Comparison of ENCODE assay signal across 16 mouse cellular contexts in the genomic region with DNA sequence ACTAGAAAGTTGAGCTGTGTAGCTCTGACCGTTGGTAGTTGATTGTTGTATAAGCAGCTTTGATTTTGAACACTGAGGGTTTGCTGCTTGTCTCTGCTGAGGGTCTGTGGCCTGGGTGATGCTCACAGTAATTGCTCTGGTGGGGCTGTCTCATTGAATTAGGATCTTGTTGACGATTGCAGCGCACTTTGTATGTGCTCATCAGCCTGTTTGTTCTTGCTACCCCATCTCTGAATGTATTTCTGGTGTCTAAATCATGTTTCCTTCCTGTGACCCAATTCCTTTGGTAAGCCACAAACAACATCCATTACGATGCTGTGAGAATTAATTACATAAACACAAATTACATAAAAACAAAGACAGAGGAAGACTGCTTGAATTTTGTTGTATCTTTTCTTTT. TPM values are rescaled to one million over a fixed set of nuclear protein-coding genes. Genes with fewer than 3 reads are reported as not detected.
A peak's percentile ranks its signal among the peaks of the same experiment; 100 is the strongest.
DNase-seq lines count a peak whose midpoint lies in the region; ATAC-seq and TF ChIP-seq lines count a peak whose summit lies in the region.
"Had no signal": no experiment of that assay in that cellular context is flagged by ENCODE, and none has a peak within 500 bp of the region (broad histone marks: within the 10 kb centered on the region; RNA-seq: fewer than 3 reads in every experiment).

No protein-coding gene starts in this region.

- DNase-seq in hindbrain, postnatal 0 days (ENCODE audit: low spot score), result peak; percentile 26
- DNase-seq in induced T-regulatory cell, adult 2 months (ENCODE audit: low read depth), result peak; percentile 46
- peak; percentile 97 for DNase-seq in retina, postnatal 1 day
- DNase-seq in cerebellum, adult 9-11 months, result no peak
- no peak for DNase-seq in lung, postnatal 10 days
- DNase-seq: adrenal gland, postnatal 36 days; cerebellum, postnatal 10 days; gastrocnemius, postnatal 36 days; kidney, adult 11 months; kidney, postnatal 10 days; liver, embryonic 13.5 days had no signal

- no peaks in the 10 kb centered on the region for H3K9me3 ChIP-seq in hindbrain, postnatal 0 days (ENCODE audit: low read length)
- no peaks in the 10 kb centered on the region for H3K9me3 ChIP-seq in hindbrain, embryonic 12.5 days (replicated peaks)
- H3K9me3 ChIP-seq: liver, embryonic 13.5 days; midbrain, embryonic 10.5 days had no signal

- H3K27ac ChIP-seq in hindbrain, postnatal 0 days, result no peak overlapping the region
- no peak overlapping the region for H3K27ac ChIP-seq in hindbrain, embryonic 12.5 days
- H3K27ac ChIP-seq: liver, embryonic 13.5 days; midbrain, embryonic 10.5 days had no signal

- no peak overlapping the region for H3K4me3 ChIP-seq in hindbrain, postnatal 0 days (ENCODE audit: low read length)
- no peak overlapping the region for H3K4me3 ChIP-seq in hindbrain, embryonic 12.5 days
- H3K4me3 ChIP-seq: liver, embryonic 13.5 days; midbrain, embryonic 10.5 days had no signal

- no peak for TF ChIP-seq CTCF in hindbrain, postnatal 0 days (IDR thresholded peaks at IDR 0.05; ENCODE audit: low read depth)

- no peaks in the 10 kb centered on the region for H3K36me3 ChIP-seq in hindbrain, postnatal 0 days (ENCODE audit: insufficient read depth, low read length)
- H3K36me3 ChIP-seq in hindbrain, embryonic 12.5 days, result no peaks in the 10 kb centered on the region
- H3K36me3 ChIP-seq: liver, embryonic 13.5 days had no signal

- 83% methylated on average over 4 of the region's 4 CpGs for WGBS in hindbrain, postnatal 0 days
- 87% methylated on average over 4 of the region's 4 CpGs for WGBS in hindbrain, embryonic 12.5 days

- no peak overlapping the region for H3K9ac ChIP-seq in hindbrain, postnatal 0 days (replicated peaks; ENCODE audit: low read length)
- no peak overlapping the region for H3K9ac ChIP-seq in hindbrain, embryonic 12.5 days
- H3K9ac ChIP-seq: liver, embryonic 13.5 days had no signal

- no peak overlapping the region for H3K4me2 ChIP-seq in hindbrain, postnatal 0 days (ENCODE audit: low read depth, low read length)
- H3K4me2 ChIP-seq in hindbrain, embryonic 12.5 days (replicated peaks), result no peak overlapping the region
- H3K4me2 ChIP-seq: liver, embryonic 13.5 days had no signal

- H3K4me1 ChIP-seq in hindbrain, postnatal 0 days (ENCODE audit: insufficient read depth, low read length), result no peaks in the 10 kb centered on the region
- H3K4me1 ChIP-seq in hindbrain, embryonic 12.5 days, result no peaks in the 10 kb centered on the region
- H3K4me1 ChIP-seq: midbrain, embryonic 10.5 days had no signal

- no peak for ATAC-seq in hindbrain, postnatal 0 days
- ATAC-seq in hindbrain, embryonic 12.5 days (ENCODE audit: low FRiP score), result no peak
- ATAC-seq in CD4-positive, CD25-positive, alpha-beta regulatory T cell, adult 4 months, result peak; percentile 43
- ATAC-seq: forebrain, embryonic 14.5 days; Patski had no signal

- no peaks in the 10 kb centered on the region for H3K27me3 ChIP-seq in hindbrain, postnatal 0 days (ENCODE audit: insufficient read depth, low read length)
- no peaks in the 10 kb centered on the region for H3K27me3 ChIP-seq in hindbrain, embryonic 12.5 days
- H3K27me3 ChIP-seq: liver, embryonic 13.5 days; Patski had no signal

RNA-seq across cellular contexts. Expression of gene Sipa1l1, which starts 39.5 kb away (rescaled TPM):
- 22.9 and 24.3 TPM in 2 replicates for total RNA-seq in hindbrain, postnatal 0 days (2014; rRNA removed)
- 7.6 and 8.2 TPM in 2 replicates for polyA plus RNA-seq in hindbrain, postnatal 0 days (2015; fragmentation: Nextera tagmentation; extraction: Ambion mirVana)
- polyA plus RNA-seq in hindbrain, embryonic 12.5 days (2016; fragmentation: Nextera tagmentation; extraction: Ambion mirVana), result 26.0 and 33.3 TPM in 2 replicates
- 10 to 100 TPM; 28.7 to 36.1 TPM for polyA plus RNA-seq in CD4-positive, CD25-positive, alpha-beta regulatory T cell, adult 4 months (2017; shearing (Covaris generic))

Comparison
In these comparisons a context has a peak if more than half of its experiments do, and no peak if none do; other contexts are left out.
1. DNase-seq: peak in hindbrain, postnatal 0 days (single experiment), induced T-regulatory cell, adult 2 months (single experiment) and retina, postnatal 1 day (single experiment); none in cerebellum, adult 9-11 months (single experiment) and lung, postnatal 10 days (single experiment).